Mouse (Mus musculus) forebrain, embryonic 15.5 days (tissue): ENCODE data around the gene Gm773. TPM values are rescaled to one million over a fixed set of nuclear protein-coding genes. Genes with fewer than 3 reads are reported as not detected.
"Not testable (repeated sequence)": the region's sequence is repeated elsewhere in the genome, so short reads cannot be mapped to it uniquely, and the experiment has no call there.

Experiments
- ATAC-seq: fragments of 200-750 bp; cut with Nextera tagmentation; replicated peaks from 2 replicates; pipeline ENCODE4 v1.8.0; 2017; ENCODE audit warnings: mild to moderate bottlenecking, moderate TSS enrichment, moderate library complexity
- H3K27ac ChIP-seq: fragments of 300-500 bp; sonication (generic); replicated peaks from 2 replicates; pipeline ENCODE4 v1.5.1; 2015; ENCODE audit warnings: mild to moderate bottlenecking, inconsistent platforms
- H3K27me3 ChIP-seq: fragments of 300-500 bp; sonication (generic); 2 replicates; pipeline ENCODE4 v1.6.1; 2015; ENCODE audit warnings: inconsistent platforms
- H3K36me3 ChIP-seq: fragments of 300-500 bp; sonication (generic); 2 replicates; pipeline ENCODE4 v1.6.1; 2015; ENCODE audit warnings: mild to moderate bottlenecking, inconsistent platforms
- H3K4me1 ChIP-seq: fragments of 300-500 bp; sonication (generic); 2 replicates; pipeline ENCODE4 v1.6.1; 2015; ENCODE audit warnings: inconsistent platforms
- H3K4me2 ChIP-seq: fragments of 300-500 bp; sonication (generic); replicated peaks from 2 replicates; pipeline ENCODE4 v1.6.1; 2015; ENCODE audit warnings: mild to moderate bottlenecking, inconsistent platforms
- H3K4me3 ChIP-seq: fragments of 300-500 bp; sonication (generic); 2 replicates; pipeline ENCODE4 v1.5.1; 2015; ENCODE audit warnings: mild to moderate bottlenecking, inconsistent platforms
- H3K9ac ChIP-seq: fragments of 300-500 bp; sonication (generic); replicated peaks from 2 replicates; pipeline ENCODE4 v1.6.1; 2015; ENCODE audit warnings: mild to moderate bottlenecking, inconsistent platforms
- H3K9me3 ChIP-seq: fragments of 300-500 bp; sonication (generic); 2 replicates; pipeline ENCODE4 v1.6.1; 2016; ENCODE audit warnings: inconsistent platforms
- WGBS: fragments of 180-500 bp; shearing (Covaris S2); methylation state at CpG from one replicate; pipeline ENCODE4 v1.1.7; 2015; ENCODE audit warnings: mixed read lengths; 5-methylcytosine and 5-hydroxymethylcytosine counted together
- polyA plus RNA-seq: library from polyadenylated mRNA; unstranded; fragments of >200 nt; fragmentation: Nextera tagmentation; extraction: Ambion mirVana; gene quantifications from 2 replicates; pipeline ENCODE4 v1.2.1, GENCODE M21; 2015

Gm773 gene
- polyA plus RNA-seq: not detected in 2 replicates

- WGBS: 91% methylated on average over 8 of the region's 8 CpGs
- H3K36me3 ChIP-seq: no peaks in the 10 kb centered on the region
- no peaks in the 10 kb centered on the region for H3K9me3 ChIP-seq
- no peaks in the 10 kb centered on the region for H3K27me3 ChIP-seq
- H3K4me1 ChIP-seq: no peaks in the 10 kb centered on the region
- H3K4me3 ChIP-seq: no peak within 1 kb of the TSS
- H3K27ac ChIP-seq: no peak within 1 kb of the TSS
- ATAC-seq: no peak
- no peak within 1 kb of the TSS for H3K9ac ChIP-seq
- H3K4me2 ChIP-seq: no peak within 1 kb of the TSS
Measured at GRCm38 (mm10) chrX:56212771-56213170, at the start of gene Gm773. Gene Gm773, minus strand, starts transcription at chrX:56212881.

GRCm38 (mm10) chrX:56186449-56186848 is 26.2 kb downstream of the Gm773 start:
- not testable (repeated sequence) for H3K27ac ChIP-seq, H3K36me3 ChIP-seq, H3K27me3 ChIP-seq, ATAC-seq, H3K4me3 ChIP-seq, H3K4me2 ChIP-seq, H3K4me1 ChIP-seq, H3K9ac ChIP-seq, H3K9me3 ChIP-seq
- no CpG with 5 or more reads among the region's 1 CpGs for WGBS

GRCm38 (mm10) chrX:56151396-56151795 is 61.3 kb downstream of the Gm773 start:
- H3K9ac ChIP-seq: no peak overlapping the region
- H3K27ac ChIP-seq: no peak overlapping the region
- H3K4me2 ChIP-seq: no peak overlapping the region
- 85% methylated on average over 2 of the region's 2 CpGs for WGBS
- no peaks in the 10 kb centered on the region for H3K27me3 ChIP-seq
- no peaks in the 10 kb centered on the region for H3K9me3 ChIP-seq
- H3K4me1 ChIP-seq: no peaks in the 10 kb centered on the region
- ATAC-seq: no peak
- H3K36me3 ChIP-seq: no peaks in the 10 kb centered on the region
- no peak overlapping the region for H3K4me3 ChIP-seq

Other genes starting within 250 kb of the Gm773 start
- 0.23 and 0.31 TPM in 2 replicates for gene 3830403N18Rik, start 76.3 kb downstream of the Gm773 start, polyA plus RNA-seq
- gene Zfp449, start 133.5 kb upstream of the Gm773 start, polyA plus RNA-seq: 5.1 and 5.4 TPM in 2 replicates
- gene Smim10l2a, start 161.7 kb upstream of the Gm773 start, polyA plus RNA-seq: 15.6 and 18.8 TPM in 2 replicates
- 1.2 TPM in 1 of 2 replicates, not detected in the other for gene Gm2174, start 235.1 kb upstream of the Gm773 start, polyA plus RNA-seq
- gene Ints6l, start 242.0 kb upstream of the Gm773 start, polyA plus RNA-seq: 14.1 and 15.2 TPM in 2 replicates